Mouse (Mus musculus) colon, adult 2 months (tissue): ENCODE results near the gene Nptxr. TPM values are rescaled to one million over a fixed set of nuclear protein-coding genes. Genes with fewer than 3 reads are reported as not detected.

Source experiments
- polyA plus RNA-seq: library from polyadenylated mRNA; depleted of rRNA; stranded (reverse); fragments of >200 nt; gene quantifications from 2 replicates; pipeline ENCODE4 v1.2.3, GENCODE M21; 2012; rRNA removed

Gene Nptxr
- polyA plus RNA-seq, result 2.3 and 2.6 TPM in 2 replicates

GRCm38 (mm10) chr15:79804352-79805071 is at the start of gene Nptxr:
Gene Nptxr (minus strand): TSS chr15:79804766.

GRCm38 (mm10) chr15:79834130-79834880 is 29.7 kb upstream of the Nptxr start, which contains the start of the genes Npcd and Cbx6:
Gene Npcd (minus strand): TSS chr15:79834237.
Gene Cbx6 (minus strand): TSS chr15:79834688.

GRCm38 (mm10) chr15:79777749-79778148 is 26.8 kb downstream of the Nptxr start, which contains the start of gene Dnal4:
Gene Dnal4 (minus strand): TSS chr15:79777849.

GRCm38 (mm10) chr15:79741921-79742705 is 62.5 kb downstream of the Nptxr start, which contains the start of gene Sun2:
Gene Sun2 (minus strand): TSS chr15:79742536.

Other genes with a start within 250 kb of the Nptxr start
- gene Dmc1, start 199.7 kb downstream of the Nptxr start, polyA plus RNA-seq, result 0.05 TPM in 1 of 2 replicates, not detected in the other
- gene Fam227a, start 145.8 kb downstream of the Nptxr start, polyA plus RNA-seq, result 0.43 and 0.61 TPM in 2 replicates
- 8.7 and 9.6 TPM in 2 replicates for gene Cby1, start 145.6 kb downstream of the Nptxr start, polyA plus RNA-seq
- 26.9 and 31.4 TPM in 2 replicates for gene Tomm22, start 133.9 kb downstream of the Nptxr start, polyA plus RNA-seq
- 24.1 and 32.1 TPM in 2 replicates for gene Josd1, start 116.8 kb downstream of the Nptxr start, polyA plus RNA-seq
- 35.0 and 38.2 TPM in 2 replicates for gene Gtpbp1, start 113.9 kb downstream of the Nptxr start, polyA plus RNA-seq
- gene Sun2, start 62.2 kb downstream of the Nptxr start, polyA plus RNA-seq, result 63.5 and 69.7 TPM in 2 replicates
- gene Dnal4, start 26.9 kb downstream of the Nptxr start, polyA plus RNA-seq, result 30.5 and 47.3 TPM in 2 replicates
- 3.5 TPM in 1 of 2 replicates, not detected in the other for gene Npcd, start 29.5 kb upstream of the Nptxr start, polyA plus RNA-seq
- gene Cbx6, start 29.9 kb upstream of the Nptxr start, polyA plus RNA-seq, result 36.0 and 41.6 TPM in 2 replicates
- 17.2 and 22.7 TPM in 2 replicates for gene Apobec3, start 86.9 kb upstream of the Nptxr start, polyA plus RNA-seq
- gene Cbx7, start 166.4 kb upstream of the Nptxr start, polyA plus RNA-seq, result 27.0 and 44.0 TPM in 2 replicates
- 12.8 and 18.8 TPM in 2 replicates for gene Pdgfb, start 210.2 kb upstream of the Nptxr start, polyA plus RNA-seq